Mouse (Mus musculus) liver, adult (tissue): ENCODE results near the gene Casp8ap2.

ENCODE experiments used
- GATA4 ChIP-seq: IDR thresholded peaks from 2 replicates; pipeline ENCODE4 v1.6.1; 2014; ENCODE audit warnings: mild to moderate bottlenecking, low read length; ENCODE audit not compliant: insufficient replicate concordance

Gene Casp8ap2

GRCm38 (mm10) chr4:32615034-32615881 lies at the start of gene Casp8ap2:
Gene Casp8ap2 (plus strand): TSS chr4:32615451.
- TF ChIP-seq GATA4, result 0 out of 2 replicates have a peak, but pooled peaks have one; percentile 42

DNA sequence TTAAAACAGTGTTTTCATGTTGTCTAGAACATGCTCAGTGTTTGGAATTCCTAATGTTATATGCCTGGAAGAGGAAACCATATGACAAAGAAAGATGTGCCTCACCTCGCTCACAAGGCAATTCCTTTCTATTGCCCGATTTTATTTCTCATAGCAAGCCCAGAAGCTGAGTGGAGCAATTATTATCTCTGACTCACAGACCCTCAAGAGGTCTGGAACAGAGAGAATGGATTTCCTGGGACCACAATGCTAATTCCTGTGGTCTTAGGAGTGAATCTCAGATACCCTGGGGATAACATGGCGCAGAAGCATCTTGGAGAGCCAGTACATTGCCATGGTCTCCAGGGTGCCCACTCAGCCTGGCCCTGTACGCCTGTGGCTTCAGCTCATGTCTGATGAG lies 46.2 kb upstream of the Casp8ap2 start:
- TF ChIP-seq GATA4, result no peak

DNA sequence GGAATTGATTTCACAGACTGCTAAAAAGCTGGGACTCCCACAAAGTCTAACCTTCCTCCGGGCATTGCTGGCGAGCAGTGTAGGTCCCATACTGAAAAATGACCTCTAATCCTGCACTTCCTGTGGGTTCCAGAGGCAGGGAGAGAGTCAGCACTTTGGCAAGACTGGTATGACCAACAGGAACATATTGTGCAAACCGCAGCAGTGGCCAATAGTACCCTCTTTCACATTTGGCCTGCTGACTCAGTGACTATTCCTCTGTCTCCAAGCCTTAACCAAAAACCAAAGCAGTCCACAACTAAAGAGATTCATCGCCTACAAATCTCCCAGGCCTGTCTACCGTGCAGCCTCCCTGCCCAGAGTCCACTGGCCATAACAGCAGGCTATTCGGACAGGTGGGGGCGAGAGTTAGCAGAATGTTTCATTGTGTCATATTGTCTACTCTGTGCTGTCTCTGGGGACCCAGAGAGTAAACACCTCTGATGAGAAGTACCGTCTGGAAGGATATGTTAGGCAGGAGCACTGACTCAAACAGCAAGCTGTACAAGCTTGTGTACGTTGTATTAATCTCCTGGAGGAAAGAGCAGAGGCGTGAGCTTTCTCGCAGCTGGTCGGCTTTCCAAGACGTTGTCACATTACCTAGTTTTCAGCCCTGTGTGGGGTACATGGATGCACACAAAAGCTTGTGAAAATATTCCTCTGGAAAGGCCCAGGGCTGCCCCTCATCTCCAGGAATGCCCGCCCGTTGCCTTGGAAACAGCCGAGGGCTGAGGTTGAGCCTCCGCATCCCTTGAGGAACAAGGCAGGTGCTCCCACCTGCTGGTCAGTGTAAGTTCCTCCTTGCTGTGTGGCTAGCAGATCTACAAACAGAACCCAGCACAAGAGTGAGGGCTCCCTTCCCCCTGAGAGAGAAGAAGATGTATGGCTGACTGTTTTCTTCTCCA lies 45.0 kb upstream of the Casp8ap2 start:
- TF ChIP-seq GATA4, result no peak

GRCm38 (mm10) chr4:32570939-32571317 lies 44.3 kb upstream of the Casp8ap2 start:
- no peak for TF ChIP-seq GATA4

GRCm38 (mm10) chr4:32571441-32571840 lies 43.8 kb upstream of the Casp8ap2 start:
- peak; percentile 75; the same call in 1 of the 2 replicates for TF ChIP-seq GATA4

DNA sequence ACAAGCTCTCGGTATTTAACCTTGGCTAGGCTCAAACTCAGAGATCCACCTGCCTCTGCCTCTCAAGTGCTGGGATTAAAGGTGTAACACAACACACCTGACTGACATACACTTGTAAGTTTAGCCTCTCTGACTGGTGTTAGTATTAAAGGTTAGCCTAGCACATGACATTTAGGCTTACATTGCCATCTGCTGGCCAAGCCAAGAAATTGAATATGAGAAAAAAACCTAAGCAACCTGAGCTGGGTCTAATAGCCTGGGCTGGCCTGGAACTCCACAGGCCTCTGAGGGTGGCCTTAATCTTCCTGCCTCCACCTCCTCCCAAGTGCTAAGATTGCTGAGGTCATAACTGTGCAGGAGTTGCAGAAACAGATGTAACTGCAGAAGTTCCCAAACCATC lies 43.1 kb upstream of the Casp8ap2 start:
- no peak for TF ChIP-seq GATA4

- no peak for TF ChIP-seq GATA4
These were observed 41.7 kb upstream of the Casp8ap2 start for GRCm38 (mm10) chr4:32573586-32573985.

DNA sequence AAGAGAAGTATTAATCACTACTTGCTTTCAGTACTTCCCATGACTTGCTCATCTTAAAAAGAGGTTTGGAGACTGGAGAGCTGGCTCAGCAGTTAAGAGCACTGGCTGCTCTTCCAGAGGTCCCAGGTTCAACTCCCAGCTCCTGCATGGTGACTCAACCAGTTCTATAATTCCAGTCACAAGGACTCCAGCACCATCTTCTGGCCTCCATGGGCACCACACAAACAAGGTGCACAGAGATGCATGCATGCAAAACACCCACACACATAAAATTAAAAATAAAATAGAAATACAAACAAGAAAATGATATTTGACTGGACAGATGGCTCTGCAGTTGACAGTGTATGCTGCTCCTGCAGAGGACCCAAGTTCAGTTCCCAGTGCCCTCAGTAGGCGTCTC lies 40.6 kb upstream of the Casp8ap2 start:
- TF ChIP-seq GATA4, result no peak

GRCm38 (mm10) chr4:32575165-32575564 lies 40.1 kb upstream of the Casp8ap2 start:
- TF ChIP-seq GATA4, result no peak

GRCm38 (mm10) chr4:32579850-32580249 lies 35.4 kb upstream of the Casp8ap2 start:
- no peak for TF ChIP-seq GATA4

DNA sequence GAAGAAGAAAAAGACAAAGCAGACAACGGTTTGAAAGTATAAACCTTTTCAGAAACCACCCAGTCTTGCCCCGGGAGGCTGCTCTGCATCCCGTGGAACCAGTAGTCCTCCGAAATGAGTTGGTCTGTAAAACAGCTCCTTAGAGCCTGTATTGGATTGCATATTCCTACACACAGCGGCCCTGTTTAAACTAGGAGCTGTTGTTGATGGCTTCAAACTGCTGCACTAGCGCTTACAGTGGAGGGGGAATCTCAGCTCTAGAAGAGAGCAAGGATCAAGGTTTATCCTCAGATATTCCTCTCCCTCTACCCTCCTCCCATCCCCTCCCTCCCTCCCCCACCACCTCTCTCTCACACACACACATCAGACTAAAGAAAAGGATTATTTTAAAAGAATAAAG lies 31.1 kb upstream of the Casp8ap2 start:
- no peak for TF ChIP-seq GATA4

GRCm38 (mm10) chr4:32586596-32586995 lies 28.7 kb upstream of the Casp8ap2 start:
- TF ChIP-seq GATA4, result no peak

DNA sequence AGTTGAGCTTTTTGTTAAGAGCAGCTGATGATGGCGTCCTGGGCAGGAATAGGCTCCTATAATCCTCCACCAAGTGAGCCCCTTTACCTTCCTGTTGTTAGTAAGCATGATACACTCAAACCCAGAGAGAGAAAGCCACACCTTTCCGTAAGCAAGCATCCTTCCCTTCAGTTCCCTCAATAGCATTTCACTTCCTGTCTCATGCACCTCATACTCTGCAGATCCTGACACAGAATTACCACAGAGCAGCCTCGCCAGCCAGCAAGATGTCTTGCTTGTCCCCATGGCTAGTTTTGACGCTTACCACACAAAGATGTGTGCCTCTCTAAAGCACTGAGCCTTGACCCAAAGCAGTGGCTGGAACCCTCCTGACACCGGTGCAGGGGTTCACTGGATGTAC lies 27.7 kb upstream of the Casp8ap2 start:
- TF ChIP-seq GATA4, result no peak

DNA sequence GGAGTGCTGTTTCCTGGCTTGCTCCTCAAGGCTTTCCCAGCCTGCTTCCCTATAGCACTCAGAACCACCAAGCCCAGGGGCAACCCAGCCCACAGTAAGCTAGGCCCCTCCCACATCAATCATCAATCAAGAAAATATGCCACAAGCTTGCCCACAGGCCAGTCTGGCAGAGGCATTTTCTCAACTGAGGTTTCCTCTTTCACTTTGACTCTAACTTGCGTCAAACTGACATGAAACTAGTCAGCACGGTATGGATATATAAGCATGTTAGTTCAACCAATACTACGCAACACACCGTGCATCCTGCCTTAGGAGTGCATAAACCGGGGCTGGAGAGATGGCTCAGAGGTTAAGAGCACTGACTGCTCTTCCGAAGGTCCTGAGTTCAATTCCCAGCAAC lies 27.0 kb upstream of the Casp8ap2 start:
- no peak for TF ChIP-seq GATA4

- no peak for TF ChIP-seq GATA4
These were observed 14.1 kb upstream of the Casp8ap2 start for GRCm38 (mm10) chr4:32601135-32601534.

DNA sequence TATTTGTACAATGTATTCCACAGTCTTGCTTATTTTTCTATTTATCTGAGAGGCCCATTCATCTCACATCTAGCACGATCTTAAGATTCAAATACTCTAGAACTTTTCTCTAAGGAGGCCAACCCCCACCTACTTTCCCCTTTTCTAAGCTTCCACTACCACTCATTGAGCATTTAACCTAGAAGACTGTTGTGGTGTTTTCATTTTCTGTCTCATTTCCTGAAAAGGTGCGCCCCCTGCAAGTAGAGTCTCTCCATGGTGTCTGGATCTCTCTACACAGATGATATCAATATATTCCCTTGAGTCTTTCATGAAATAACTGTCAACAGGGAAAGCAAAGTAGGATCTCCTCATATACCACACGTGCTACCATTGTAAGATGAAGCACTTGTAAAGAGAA lies 12.6 kb upstream of the Casp8ap2 start, which contains the start of gene Gja10:
TSS of gene Gja10 (minus strand) at position 101 of the 400 bp plus-strand sequence.
- TF ChIP-seq GATA4, result no peak
